Comparison of ENCODE assay signal across 8 mouse cellular contexts in the genomic region with DNA sequence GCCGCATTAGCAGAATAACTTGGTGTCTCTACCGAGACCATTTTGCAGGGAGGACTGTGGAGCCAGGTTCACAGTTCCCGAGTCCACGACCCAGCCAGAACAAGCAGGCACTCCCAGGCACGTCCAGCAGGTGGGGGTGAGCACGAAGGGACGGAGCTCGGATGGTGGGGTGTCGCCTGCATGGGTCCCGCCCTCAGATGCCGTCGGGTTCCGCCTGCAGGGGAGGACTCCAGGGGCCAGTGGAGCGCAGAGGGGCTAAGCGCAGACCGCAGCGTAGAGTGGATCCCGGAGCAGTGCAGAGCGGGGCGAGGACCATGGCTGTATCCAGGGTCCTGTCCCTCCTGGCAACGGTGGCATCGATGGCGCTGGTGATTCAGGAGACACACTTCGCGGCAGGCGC. TPM values are rescaled to one million over a fixed set of nuclear protein-coding genes. Genes with fewer than 3 reads are reported as not detected.
A peak's percentile ranks its signal among the peaks of the same experiment; 100 is the strongest.
DNase-seq lines count a peak whose midpoint lies in the region; ATAC-seq and TF ChIP-seq lines count a peak whose summit lies in the region.

A gene (plus strand): TSS at position 262 of the 400 bp plus-strand sequence.

- TF ChIP-seq CTCF in liver, adult 2 months (IDR thresholded peaks at IDR 0.05; ENCODE audit: low read depth, low read length): peak; percentile 63
- TF ChIP-seq CTCF in midbrain, postnatal 0 days (IDR thresholded peaks at IDR 0.05): peak; percentile 67

- H3K36me3 ChIP-seq in forebrain, embryonic 14.5 days (ENCODE audit: control insufficient read depth, insufficient read depth, low read length): no peaks in the 10 kb centered on the region
- H3K36me3 ChIP-seq in hindbrain, embryonic 15.5 days: no peaks in the 10 kb centered on the region
- no peaks in the 10 kb centered on the region for H3K36me3 ChIP-seq in liver, adult 2 months (ENCODE audit: control insufficient read depth, insufficient read depth, low read length)
- no peaks in the 10 kb centered on the region for H3K36me3 ChIP-seq in midbrain, postnatal 0 days (ENCODE audit: insufficient read depth, low read length)

- ATAC-seq in forebrain, embryonic 14.5 days: 0 out of 2 replicates have a peak, but pooled peaks have one; percentile 20
- ATAC-seq in hindbrain, embryonic 15.5 days (ENCODE audit: low FRiP score, low read depth): 0 out of 2 replicates have a peak, but pooled peaks have one; percentile 24
- ATAC-seq in midbrain, postnatal 0 days (ENCODE audit: low FRiP score): no peak

- TF ChIP-seq POLR2A in liver, adult 2 months (IDR thresholded peaks at IDR 0.05; ENCODE audit: extremely low read depth, insufficient read depth, low read length): no peak

- no peaks in the 10 kb centered on the region for H3K79me2 ChIP-seq in liver, adult 2 months (ENCODE audit: control insufficient read depth, insufficient read depth, low read length)

- intact Hi-C loops in left cerebral cortex, postnatal 36 days (cut with DNase I): loop anchor here (5.0 kb wide), 1 partner anchor 205 kb away; no protein-coding TSS in a partner anchor

- H3K9me3 ChIP-seq in forebrain, embryonic 14.5 days (replicated peaks; ENCODE audit: control insufficient read depth, low read length): no peaks in the 10 kb centered on the region
- H3K9me3 ChIP-seq in hindbrain, embryonic 15.5 days: no peaks in the 10 kb centered on the region
- H3K9me3 ChIP-seq in midbrain, postnatal 0 days (ENCODE audit: low read length): no peaks in the 10 kb centered on the region

- H3K4me1 ChIP-seq in forebrain, embryonic 14.5 days (ENCODE audit: control insufficient read depth, insufficient read depth, low read length): no peaks in the 10 kb centered on the region
- peaks cover 5% of the 10 kb centered on the region for H3K4me1 ChIP-seq in hindbrain, embryonic 15.5 days (replicated peaks)
- no peaks in the 10 kb centered on the region for H3K4me1 ChIP-seq in liver, adult 2 months (ENCODE audit: control insufficient read depth, insufficient read depth, low read length)
- no peaks in the 10 kb centered on the region for H3K4me1 ChIP-seq in midbrain, postnatal 0 days (ENCODE audit: insufficient read depth, low read length)

- H3K9ac ChIP-seq in forebrain, embryonic 14.5 days (ENCODE audit: low read length): 0 out of 2 replicates have a peak within 1 kb of the TSS, but pooled peaks have one; percentile 13
- H3K9ac ChIP-seq in hindbrain, embryonic 15.5 days: no peak within 1 kb of the TSS
- H3K9ac ChIP-seq in liver, adult 2 months (ENCODE audit: low read depth, low read length): no peak within 1 kb of the TSS
- no peak within 1 kb of the TSS for H3K9ac ChIP-seq in midbrain, postnatal 0 days (replicated peaks; ENCODE audit: low read length, poor library complexity, severe bottlenecking)

- peak; percentile 63 to 65 for DNase-seq in B cell, adult 2 months
- peak; percentile 25 to 47 for DNase-seq in adrenal gland, adult 18-20 months (ENCODE audit: low spot score in 2 of 2)
- no peak for DNase-seq in forebrain, embryonic 14.5 days (ENCODE audit: low spot score)
- DNase-seq in liver, adult 2 months (ENCODE audit: extremely low read depth, low read depth, low spot score): no peak
- no peak for DNase-seq in midbrain, postnatal 0 days (ENCODE audit: low spot score)
- peak; percentile 39 to 52 for DNase-seq in thymus, postnatal 36 days
- no peak for DNase-seq in left cerebral cortex, postnatal 36 days (ENCODE audit: low spot score in 2 of 2)

- 8% methylated on average over 26 of the region's 26 CpGs for WGBS in forebrain, embryonic 14.5 days
- 6% methylated on average over 26 of the region's 26 CpGs for WGBS in hindbrain, embryonic 15.5 days
- WGBS in liver, adult 2 months: 9% methylated on average over 26 of the region's 26 CpGs
- 9% methylated on average over 26 of the region's 26 CpGs for WGBS in midbrain, postnatal 0 days

- H3K4me3 ChIP-seq in forebrain, embryonic 14.5 days (ENCODE audit: low read depth, low read length): peak within 1 kb of the TSS; percentile 5; the same call in 1 of the 2 replicates
- peak within 1 kb of the TSS; percentile 11 for H3K4me3 ChIP-seq in hindbrain, embryonic 15.5 days
- peak within 1 kb of the TSS; percentile 37; the same call in 1 of the 2 replicates for H3K4me3 ChIP-seq in liver, adult 2 months (ENCODE audit: insufficient read depth, low read depth, low read length)
- H3K4me3 ChIP-seq in midbrain, postnatal 0 days (ENCODE audit: low read depth, low read length): peak within 1 kb of the TSS; percentile 17

- peaks cover 33% of the 10 kb centered on the region for H3K27me3 ChIP-seq in forebrain, embryonic 14.5 days (replicated peaks; ENCODE audit: control insufficient read depth, insufficient read depth, low read length)
- peaks cover 47% of the 10 kb centered on the region for H3K27me3 ChIP-seq in hindbrain, embryonic 15.5 days
- H3K27me3 ChIP-seq in liver, adult 2 months (ENCODE audit: control insufficient read depth, insufficient read depth, low read length): peaks cover 8% of the 10 kb centered on the region; the same call in 1 of the 2 replicates
- peaks cover 37% of the 10 kb centered on the region for H3K27me3 ChIP-seq in midbrain, postnatal 0 days (ENCODE audit: insufficient read depth, low read length)

- H3K4me2 ChIP-seq in forebrain, embryonic 14.5 days (ENCODE audit: low read length): no peak within 1 kb of the TSS
- peak within 1 kb of the TSS; percentile 42 for H3K4me2 ChIP-seq in hindbrain, embryonic 15.5 days
- H3K4me2 ChIP-seq in midbrain, postnatal 0 days (ENCODE audit: low read depth, low read length, poor library complexity, severe bottlenecking): peak within 1 kb of the TSS; percentile 21

- H3K27ac ChIP-seq in forebrain, embryonic 14.5 days (ENCODE audit: low read depth, low read length): no peak within 1 kb of the TSS
- no peak within 1 kb of the TSS for H3K27ac ChIP-seq in hindbrain, embryonic 15.5 days (replicated peaks)
- no peak within 1 kb of the TSS for H3K27ac ChIP-seq in liver, adult 2 months (replicated peaks; ENCODE audit: insufficient read depth, low read depth, low read length)
- no peak within 1 kb of the TSS for H3K27ac ChIP-seq in midbrain, postnatal 0 days (ENCODE audit: low read depth, low read length)

RNA-seq across cellular contexts. Expression of the gene that starts here (rescaled TPM):
- total RNA-seq in adrenal gland, adult 18-20 months (2021): 10 to 100 TPM; 14.3 to 15.4 TPM
- 2.9 and 4.3 TPM in 2 replicates for polyA plus RNA-seq in forebrain, embryonic 14.5 days (2014; fragmentation: Nextera tagmentation; extraction: Ambion mirVana)
- polyA plus RNA-seq in hindbrain, embryonic 15.5 days (2015; fragmentation: Nextera tagmentation; extraction: Ambion mirVana): 4.9 and 5.4 TPM in 2 replicates
- 0.67 and 0.83 TPM in 2 replicates for total RNA-seq in liver, adult 2 months (2014; rRNA removed)
- polyA plus RNA-seq in liver, adult 2 months (2012; rRNA removed): 0.73 and 0.95 TPM in 2 replicates
- total RNA-seq in midbrain, postnatal 0 days (2014; rRNA removed): 11.3 and 12.9 TPM in 2 replicates
- 2.3 and 2.5 TPM in 2 replicates for polyA plus RNA-seq in midbrain, postnatal 0 days (2015; fragmentation: Nextera tagmentation; extraction: Ambion mirVana)
- 1 to 10 TPM; 6.8 to 9.6 TPM for total RNA-seq in left cerebral cortex, postnatal 36 days (2021)

Comparison
In these comparisons a context has a peak if more than half of its experiments do, and no peak if none do; other contexts are left out.
1. DNase-seq: peak in B cell, adult 2 months (2 of 2), adrenal gland, adult 18-20 months (2 of 2) and thymus, postnatal 36 days (2 of 2); none in forebrain, embryonic 14.5 days (single experiment), liver, adult 2 months (single experiment), midbrain, postnatal 0 days (single experiment) and left cerebral cortex, postnatal 36 days (0 of 2).
2. Peak in every context shown above with its lines, with median percentiles within 50 percentile points of each other: H3K4me3 ChIP-seq.